Mouse (Mus musculus) right cerebral cortex, postnatal 4 days (tissue): ENCODE measurements around the gene Fbxo44.

Experiments used
- DNase-seq: peaks from one replicate; pipeline ENCODE4 v3.0.0-alpha.2; 2022

Fbxo44 gene

DNA sequence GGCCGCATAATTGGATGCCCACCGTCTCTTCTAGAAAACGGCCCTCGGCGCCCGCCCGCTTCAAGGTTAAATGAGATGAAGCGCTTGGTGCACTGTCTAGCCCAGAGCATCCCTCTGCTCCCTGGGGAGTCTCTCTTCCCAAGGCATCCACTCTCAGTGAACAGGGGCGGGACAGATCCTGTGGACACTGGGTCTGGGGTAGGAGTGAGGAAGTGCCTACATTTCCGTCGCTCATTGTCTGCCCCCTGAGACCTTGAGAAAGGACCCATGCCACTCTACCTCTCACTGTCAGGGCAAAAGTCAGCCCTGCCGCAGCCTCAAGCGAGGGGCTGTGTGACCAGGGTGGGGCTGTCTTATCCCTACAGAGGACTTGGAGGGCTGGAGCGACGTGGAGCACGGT, 4.2 kb upstream of the Fbxo44 start:
- no peak for DNase-seq

DNA sequence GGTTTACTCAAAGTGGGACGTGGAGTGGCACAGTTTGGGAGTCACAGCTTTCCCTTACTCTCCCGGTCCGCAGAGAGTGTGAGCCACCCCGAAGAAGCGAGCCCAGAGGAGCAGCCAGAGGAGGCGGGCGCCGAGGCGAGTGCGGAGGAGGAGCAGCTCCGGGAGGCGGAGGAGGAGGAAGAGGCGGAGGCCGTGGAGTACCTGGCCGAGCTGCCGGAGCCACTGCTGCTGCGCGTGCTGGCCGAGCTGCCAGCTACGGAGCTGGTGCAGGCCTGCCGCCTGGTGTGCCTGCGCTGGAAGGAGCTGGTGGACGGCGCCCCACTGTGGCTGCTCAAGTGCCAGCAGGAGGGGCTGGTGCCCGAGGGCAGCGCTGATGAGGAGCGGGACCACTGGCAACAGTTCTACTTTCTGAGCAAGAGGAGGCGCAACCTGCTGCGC, 3.7 kb upstream of the Fbxo44 start:
- DNase-seq: peak; percentile 75

DNA sequence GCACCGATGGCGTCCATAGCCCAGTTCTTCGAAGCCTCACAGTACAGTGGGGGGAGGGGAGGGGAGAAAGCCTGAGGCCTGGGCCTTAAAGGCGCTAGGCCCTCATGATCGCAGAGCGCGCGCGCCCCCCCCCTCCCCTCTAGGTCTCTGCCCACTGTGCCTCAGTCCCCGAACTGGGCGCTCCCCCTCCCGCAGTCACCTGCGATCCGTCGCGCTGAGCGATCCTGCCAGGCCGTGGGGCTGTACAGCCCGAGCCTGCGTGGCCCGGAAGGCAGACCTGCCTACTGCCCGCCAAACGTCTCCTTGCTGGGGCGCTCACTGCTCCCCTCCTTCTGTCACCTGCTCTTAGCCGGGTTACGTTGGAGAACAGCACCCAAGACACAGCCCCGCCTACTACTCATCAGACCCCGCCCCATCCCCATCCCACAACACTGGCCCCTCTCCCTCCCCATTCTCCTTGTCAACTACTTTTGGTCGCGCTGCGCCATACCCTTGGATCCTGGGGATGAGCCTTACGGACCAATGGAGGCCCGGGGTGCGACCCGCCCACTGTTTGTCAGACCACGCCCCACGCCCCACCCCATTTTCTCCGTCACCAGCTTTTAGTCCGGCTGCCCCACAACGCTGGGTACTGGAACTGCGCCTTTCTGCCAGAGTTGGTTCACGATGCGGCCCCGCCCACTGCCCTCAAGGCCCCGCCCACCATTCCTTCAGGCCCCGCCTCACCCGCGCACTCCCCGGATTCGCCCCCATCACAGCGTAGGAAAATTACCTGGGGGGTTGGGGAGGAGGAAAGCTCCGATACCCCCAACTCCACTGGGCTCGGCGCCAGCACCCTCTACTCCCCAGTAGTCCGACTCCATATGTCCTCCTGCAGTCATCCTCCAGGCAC, 492 bp downstream of the Fbxo44 start:
- peak; percentile 94 for DNase-seq

DNA sequence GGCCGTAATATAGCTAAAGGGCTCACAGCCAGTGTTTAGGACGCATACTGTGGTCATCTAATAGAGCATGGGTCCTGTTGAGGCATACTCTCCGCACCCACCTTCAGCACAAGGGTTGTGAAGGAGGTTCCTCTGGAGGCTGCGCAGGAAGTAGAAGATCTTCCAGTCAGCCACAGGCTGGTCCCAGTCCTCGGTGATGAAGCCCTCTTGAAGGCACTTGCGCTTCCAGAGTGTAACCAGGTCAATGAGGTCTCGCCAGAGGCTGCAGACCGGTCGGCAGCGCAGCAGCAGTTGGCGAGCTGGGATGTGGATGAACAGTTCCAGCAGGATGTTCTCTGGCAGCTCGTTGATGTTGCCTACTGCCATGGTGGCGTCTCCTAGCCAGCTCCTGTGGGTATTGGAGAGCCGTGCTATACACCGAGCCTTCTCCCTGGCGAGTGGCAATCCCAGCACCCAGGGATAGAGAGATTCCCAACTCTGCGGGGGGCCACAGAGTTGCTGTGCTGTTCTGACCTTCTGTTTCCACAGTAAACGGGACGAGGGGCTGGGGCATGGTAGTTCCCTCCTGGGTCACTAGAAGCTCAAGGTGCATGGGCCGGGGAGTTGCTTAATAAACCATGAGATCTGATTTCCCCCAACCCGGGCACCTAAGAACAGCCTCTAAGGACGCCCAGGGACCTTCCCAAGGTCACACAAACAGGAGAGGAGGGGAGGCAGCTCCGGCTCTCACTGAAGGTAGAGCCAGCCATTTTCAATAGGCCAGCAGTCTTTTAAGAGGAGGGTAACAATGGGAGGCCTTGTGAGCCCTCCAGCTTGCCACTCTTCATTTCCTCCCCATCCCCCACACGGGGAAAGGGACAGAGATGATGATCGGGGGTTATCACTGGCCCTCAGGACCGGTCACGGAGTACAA, 1.6 kb downstream of the Fbxo44 start:
- DNase-seq: peak; percentile 45

DNA sequence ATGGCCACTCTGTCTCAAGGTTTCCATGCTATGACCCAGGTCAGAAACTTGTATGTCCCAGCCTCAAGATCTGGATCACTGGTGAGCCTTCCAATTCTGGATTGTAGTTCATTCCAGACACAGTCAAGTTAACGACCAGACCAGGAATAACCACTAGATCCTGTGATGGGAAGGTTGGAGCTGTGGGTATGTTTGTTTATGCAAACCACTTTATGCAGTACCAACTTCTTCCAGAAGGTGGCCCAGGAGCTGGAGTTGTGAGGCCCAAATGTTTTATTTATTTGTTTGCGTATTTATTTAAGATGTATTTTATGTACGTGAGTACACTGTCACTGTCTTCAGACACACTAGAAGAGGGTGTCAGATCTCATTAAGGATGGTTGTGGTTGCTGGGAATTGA, 5.3 kb downstream of the Fbxo44 start:
- peak; percentile 74 for DNase-seq

DNA sequence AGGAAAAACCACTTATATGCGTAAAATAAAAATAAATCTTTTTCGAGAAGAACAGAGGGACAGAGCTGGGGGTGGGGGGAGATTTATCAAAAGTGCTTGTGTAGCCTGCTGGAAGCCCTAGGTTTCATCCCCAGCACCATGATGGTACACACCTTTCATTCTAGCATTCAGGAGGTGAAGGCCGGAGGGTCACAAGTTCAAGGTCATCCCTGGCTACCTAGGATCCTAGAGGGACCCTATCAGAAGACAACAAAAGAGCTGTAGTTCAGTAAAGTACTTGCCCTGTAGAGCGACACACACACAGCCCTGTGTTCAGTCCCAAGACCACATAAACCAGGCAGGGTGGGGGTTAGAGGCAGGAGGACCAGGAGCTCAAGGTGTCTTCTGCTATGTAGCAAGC, 6.3 kb downstream of the Fbxo44 start:
- DNase-seq: no peak

DNA sequence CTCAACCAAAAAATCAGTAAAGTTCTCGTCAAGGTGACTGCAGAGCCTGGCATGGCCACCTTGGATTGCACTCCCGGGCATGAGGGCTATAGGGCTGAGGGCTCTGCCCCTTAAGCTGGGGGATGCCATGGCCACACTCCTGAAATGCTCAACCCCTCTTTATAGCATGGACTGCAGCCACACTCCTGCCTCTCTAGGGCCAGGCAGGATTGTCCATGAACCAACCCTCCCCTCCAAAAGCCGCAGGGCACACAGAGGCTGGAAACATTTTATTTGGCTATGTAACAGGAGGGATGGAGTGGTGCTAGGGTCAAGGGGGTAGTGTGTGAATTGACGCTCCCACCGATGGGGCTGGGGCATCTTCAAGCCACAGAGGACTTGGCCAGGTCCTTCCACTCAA, 7.7 kb downstream of the Fbxo44 start:
- no peak for DNase-seq

DNA sequence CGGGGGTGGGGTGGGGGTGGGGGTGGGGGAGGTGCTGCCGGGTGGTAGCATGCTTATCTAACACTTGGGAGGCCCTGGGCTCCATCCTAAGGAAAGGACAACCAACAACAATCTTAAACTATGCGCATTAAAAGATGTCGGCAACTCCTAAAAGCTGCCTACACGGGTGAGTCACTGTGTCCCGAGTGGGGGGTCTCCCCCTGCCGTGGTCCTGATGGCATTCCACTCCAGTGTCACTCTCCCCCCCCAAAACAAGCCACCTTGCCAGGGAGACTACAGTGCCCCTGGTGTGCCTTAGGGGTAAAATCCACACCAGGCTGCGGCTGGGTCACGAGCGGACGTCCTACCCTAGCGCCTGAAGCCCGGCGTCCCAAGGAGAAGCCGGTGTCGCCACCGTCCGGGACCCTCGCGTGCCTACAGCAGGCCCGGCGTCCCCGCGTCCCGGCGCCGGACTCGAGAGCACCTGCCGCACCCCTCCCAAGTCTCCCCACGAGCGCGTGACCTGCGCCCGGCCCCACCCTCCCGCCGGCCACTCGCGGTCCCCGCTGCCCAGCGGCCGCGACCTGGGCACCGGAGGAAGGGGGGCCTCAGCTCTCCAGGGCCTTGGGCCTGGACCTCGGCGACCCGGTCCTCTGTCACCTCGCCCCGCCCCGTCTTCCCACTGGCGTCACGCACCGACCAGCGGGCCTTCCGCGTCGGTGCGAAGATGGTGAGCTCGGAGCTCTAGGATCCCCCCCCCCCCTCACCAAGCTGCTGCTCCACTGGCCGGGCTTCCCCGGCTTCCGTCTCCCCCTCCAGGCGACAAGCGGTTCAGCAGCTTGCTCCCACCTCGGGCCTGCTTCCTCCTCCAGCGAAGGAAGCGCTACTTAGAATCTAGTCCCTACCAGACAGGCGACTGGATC, 8.8 kb downstream of the Fbxo44 start, which contains the start of gene Fbxo6:
TSS of gene Fbxo6 (minus strand) at position 874 of the 902 bp plus-strand sequence.
- peak; percentile 83 for DNase-seq

DNA sequence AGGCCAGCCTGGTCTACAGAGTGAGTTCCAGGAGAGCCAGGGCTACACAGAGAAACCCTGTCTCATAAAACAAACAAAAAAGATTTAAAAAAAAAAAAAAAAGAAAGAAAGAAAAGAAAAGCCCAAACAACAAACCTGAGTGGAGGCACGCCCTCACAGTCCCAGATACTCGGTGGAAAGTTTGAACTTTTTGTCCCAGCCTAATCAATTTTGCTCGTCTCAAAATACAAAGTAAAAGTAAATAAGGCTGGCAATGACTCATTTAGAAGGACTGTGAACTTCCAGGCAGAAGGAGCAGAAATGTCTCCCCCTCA, 9.4 kb downstream of the Fbxo44 start:
- DNase-seq: no peak

DNA sequence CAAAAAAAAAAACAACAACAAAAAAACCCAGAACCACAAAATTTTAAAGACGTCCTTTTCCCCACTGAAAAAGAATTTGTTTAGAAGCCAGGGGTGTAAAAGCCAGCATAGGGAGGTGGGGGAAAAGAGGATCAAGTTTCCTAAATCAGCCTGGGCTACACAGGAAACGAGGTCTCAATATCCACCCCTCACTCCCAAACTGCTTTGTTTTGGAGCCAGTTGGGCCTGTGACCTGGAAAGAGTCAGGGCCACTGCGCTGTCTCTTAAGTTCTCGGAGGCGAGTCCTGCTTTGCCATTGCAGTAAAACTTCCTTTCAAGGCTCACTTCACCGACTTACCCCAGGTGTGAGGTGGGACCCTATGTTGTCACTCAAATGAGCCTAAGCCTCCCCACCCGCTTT, 10.0 kb downstream of the Fbxo44 start:
- no peak for DNase-seq

DNA sequence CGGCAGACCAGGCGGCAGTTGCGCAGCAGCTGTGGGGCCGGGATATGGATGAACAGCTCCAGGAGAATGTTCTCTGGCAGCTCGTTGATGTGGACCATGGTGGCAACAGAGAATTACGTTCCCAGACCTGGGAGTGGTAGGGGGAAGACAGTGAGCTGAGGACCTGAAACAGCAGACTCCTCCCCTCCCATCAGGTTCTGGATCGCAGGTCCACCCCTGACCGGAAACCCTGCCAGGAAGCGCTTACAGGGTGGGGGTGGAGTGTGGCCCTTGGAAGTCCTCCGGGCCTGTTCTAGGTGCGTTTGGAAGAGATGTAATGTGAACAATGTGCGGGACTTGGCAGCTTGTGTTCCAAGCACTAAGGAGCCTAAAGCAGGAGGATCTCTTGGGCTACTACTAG, 10.7 kb downstream of the Fbxo44 start:
- no peak for DNase-seq

DNA sequence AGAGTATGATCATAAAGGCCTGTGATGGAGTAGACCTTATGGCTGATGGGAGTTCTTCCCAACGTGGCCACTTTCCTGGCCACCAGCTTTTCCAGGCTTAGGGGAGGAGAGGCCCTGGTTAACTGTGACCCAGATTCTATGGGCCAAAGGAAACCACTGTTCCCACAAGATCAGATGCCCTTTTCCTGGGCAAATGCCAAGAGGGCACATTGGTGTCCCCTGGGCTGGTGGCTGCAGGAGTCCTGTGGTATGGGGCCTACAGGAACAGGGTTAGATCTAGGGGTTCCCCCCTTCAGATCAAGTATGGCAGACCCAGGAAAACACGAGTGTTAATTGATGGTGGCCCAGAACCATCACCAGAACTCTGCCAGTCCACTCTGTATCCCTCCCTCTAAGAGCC, 12.6 kb downstream of the Fbxo44 start:
- no peak for DNase-seq

DNA sequence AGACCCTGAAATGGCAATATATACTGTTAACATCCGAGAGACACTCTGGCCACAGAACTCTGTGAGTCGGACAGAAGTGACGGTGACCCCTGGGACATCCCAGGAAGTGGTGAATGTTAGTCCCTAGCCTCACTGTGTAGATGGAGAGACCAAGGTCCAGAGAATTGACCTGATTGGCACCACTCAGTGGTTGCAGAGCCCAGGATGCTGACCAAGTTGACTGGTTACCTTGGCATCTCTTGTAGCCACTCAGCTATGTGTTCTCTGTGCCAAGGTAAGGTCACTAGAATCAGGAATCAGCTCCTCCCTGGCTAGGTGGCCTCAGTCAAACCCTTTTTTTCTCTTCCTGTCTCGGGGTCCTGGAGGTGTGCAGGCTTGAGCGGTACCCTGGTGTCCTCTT, 16.6 kb downstream of the Fbxo44 start:
- no peak for DNase-seq

DNA sequence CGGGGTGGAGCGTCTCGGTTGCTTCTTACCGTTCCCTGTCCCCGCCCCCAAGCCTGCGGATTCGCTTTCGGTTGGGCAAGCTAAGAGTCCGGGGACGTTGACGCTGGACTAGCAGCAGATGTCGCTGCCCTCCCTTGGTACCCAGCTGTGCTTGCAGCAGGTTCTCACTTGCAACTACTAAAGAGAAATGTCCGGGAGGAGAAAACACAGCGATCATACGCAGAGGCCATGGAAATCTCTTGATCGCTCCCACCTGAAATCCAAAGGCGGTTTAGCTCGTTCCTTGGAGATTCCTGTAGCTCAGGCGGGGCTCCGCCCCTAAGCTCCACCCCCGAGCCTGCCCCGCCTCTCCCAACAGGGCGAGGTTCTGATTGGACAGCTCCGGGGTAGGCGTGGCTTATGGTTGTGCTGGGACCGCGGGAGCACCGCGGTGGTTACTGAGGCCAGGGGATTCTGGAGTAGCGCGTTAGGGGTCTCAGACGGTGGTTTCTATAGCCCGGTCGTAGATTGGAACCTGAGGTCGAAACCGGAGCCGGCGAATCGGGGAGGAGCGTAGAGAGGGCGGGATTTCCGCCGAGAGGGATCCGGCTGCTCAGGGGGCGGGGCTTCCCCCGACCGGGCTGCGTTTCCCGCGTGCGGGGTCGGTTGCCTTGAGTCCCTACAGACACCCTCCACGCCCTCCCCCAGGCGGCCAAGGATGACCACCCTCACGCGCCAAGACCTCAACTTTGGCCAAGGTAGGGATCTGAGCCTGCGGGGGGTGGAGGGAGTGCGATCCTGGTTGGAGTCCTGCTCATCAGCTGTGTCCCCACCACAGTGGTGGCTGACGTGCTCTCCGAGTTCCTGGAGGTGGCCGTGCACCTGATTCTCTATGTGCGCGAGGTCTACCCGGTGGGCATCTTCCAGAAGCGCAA, 19.9 kb downstream of the Fbxo44 start:
- peak; percentile 89 for DNase-seq

DNA sequence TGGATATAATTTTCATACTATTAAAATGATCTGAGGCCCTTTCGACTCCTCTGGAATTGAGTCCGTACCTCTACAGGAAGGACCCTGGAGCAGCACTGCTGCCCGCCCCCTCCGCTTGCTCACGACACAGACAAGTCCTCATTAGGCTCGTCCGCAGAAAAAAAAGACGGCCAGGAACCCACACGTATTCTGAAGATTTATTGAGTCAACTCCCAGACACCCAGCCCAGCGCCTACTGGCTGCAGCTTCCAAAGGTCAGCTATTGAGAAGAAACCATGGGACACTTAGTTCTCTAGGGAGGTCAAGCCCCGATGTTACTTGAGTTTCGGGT, 20.6 kb downstream of the Fbxo44 start:
- DNase-seq: no peak

DNA sequence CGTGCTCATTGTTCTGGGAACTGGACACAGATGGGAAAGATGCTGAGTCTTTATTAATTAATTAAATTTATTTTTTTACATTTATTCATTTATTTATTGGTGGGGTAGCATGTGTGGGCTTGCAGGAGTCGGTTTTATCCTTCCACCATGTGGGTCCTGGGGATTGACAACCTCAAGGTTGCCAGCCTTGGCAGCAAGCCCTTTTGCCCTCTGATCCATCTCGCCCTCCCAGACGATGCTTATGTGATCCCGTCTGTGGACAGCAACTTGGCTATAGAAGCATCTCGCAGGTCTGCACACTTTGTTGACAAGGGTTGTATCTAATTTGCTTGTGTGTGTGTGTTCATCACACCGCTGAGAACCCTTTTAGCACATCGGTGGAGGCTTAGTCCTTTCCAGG, 22.8 kb downstream of the Fbxo44 start:
- DNase-seq: no peak

DNA sequence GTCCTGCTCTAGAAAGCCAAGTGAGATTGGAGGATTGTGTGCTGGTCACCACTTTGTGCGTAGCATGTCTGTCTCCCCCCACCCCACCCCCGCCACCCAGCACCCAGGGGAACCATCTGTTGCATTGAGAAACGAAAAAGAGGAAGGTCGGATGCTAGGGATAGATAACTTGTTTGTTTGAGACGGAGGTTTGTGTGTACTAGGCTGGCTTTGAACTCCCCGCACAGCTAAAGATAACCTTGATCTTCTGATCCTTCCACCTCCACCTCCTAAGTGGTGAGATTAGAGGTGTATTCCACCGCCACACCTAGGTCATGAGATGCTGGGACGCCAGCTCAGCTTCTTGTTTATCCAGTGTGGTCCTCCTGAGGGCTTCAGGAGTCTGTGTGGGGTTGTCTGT, 25.3 kb downstream of the Fbxo44 start:
- DNase-seq: no peak

DNA sequence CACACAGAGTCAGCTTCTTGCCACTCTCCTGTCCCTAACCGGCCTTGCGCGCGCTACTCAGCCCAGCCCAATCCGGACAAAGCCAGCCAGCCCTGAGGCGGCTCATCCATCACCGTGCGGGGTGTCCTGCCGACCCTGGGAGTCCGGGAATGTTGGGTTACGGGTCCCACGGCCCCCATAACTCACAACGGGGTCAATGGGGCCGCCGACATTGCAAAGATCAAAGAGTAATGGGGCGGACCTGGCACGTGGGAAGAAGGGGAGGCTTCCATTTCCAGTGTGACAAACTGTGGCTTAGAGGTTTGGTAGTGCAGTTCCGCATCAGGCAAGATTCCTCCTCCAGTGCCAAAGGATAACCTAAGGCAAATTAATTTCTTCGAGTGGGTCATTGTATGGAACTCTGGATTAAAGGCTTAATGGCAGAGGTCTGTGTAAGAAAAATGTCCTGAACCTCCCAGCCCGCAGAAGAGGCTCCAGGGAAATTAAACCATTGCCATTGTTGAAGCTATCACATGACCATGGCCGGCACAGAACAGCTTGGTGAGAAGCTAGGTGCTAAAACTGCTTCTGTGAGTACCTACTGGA, 28.7 kb downstream of the Fbxo44 start:
- DNase-seq: peak; percentile 50

DNA sequence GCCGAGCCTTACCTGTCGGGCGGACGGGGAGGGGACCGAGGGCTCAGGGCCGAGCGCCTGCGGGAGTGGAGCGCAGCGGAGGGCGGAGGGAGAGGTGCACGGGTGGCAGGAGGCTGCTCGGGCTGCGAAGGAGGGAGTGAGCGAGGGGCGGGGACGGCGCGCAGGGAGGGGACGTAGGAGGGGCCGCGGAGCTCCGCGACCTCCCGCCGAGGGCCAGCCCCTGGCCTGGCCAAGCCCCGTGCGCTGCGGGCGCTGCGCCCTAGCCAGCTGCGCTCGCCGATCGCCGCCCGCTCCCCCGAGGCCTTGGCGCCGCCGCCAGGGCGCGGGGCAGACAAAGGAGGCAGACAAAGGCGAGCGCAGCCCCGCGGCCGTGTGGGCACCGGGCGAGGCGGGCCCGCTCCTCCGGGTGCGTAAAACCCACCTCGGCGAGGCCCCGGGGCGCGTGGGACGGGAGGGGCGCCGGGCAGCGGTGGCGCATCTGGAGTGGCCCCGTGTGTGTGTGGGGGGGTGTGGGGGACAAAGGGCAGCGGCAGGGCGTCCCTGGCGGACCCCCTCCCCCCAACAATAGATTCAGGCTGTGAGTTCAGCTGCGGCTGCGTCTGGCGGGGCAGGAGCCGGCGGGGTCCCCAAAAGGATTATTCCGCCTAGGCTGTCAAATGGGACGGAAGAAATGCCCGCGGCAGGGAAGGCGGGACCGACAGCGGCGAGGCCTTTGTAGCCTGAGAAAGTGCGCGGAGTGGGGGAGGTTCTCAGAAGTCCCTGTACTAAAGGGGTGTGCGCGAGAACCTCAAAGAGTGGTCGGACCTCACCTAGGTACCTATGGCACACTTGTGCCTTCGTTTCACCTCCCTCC, 29.5 kb downstream of the Fbxo44 start, which contains the start of gene Draxin:
TSS of gene Draxin (minus strand) at position 138 of the 853 bp plus-strand sequence.
- DNase-seq: peak; percentile 72

DNA sequence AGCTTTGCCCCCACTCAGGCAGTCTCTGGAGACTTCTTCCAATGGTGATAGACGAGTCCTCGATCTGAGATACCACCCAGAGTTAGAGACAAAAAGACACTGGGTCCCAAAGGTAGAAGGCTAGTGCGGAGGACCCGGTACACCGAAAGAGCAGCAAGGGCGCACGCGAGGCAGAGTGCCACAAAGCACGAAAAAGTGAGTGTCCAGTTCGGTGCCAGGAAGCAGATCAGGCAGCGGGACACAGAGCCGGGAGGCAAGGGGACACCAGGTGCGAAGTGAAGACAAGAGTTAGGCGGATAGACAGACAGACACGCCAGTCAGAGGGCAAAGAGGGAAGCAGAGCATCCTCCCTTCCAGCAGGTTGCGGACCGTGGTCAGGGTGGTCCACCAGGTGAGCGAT, 30.1 kb downstream of the Fbxo44 start, which contains the start of gene Mad2l2:
TSS of gene Mad2l2 (plus strand) at position 252 of the 400 bp plus-strand sequence.
- DNase-seq: peak; percentile 44
